Mouse (Mus musculus): ENCODE data around the gene Acaa1b. TPM values are rescaled to one million over a fixed set of nuclear protein-coding genes. Genes with fewer than 3 reads are reported as not detected.
A peak's percentile ranks its signal among the peaks of the same experiment; 100 is the strongest.

The Acaa1b gene
- 1.4 and 1.8 TPM in 2 replicates for polyA plus RNA-seq (2015; fragmentation: Nextera tagmentation; extraction: Ambion mirVana)

DNA sequence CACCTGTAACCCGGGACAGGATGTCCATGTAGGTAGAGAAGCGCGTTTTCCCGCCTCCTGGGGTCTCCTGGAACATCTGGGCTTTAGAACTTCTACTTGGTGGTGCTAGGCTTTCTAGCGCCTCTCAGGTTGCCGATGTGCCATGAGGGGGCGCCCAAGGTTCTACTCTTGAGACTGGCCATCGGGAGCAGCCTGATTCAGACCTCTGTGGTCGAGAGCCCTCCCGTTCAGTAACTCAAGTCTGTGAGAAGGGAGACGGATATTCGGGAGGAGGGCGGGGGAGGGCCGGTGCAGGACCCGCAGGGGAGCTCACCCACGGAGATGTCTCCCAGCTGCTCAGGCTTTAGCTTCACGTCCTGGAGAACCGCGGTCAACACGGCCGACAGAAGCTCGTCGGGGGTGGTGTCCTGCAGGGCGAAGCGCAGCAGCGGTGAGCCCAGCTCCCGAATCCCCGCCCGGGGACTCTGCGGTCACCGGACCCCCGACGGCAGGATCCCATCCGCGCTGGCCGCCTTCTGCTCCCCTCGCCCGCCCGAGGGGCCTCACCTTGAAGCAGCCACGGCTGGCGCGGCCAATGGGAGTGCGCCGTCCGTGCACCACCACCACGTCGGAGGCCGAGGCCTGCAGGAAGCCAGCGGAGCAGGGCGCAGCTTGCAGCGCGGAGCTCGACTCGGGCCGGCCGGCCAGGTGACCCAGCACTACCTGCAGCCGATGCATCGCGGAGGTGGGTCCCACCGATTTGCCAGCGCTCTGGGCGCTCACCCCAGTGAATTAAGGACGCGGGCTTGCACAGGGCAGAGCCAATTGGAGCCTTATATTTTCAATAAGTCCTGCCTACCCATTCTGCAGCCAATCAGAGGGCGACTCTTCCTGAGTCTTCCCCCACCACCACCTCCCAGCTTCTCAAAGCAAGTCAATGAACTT, at the start of gene Acaa1b:
Gene Acaa1b, minus strand, starts transcription at position 816 of the 924 bp plus-strand sequence.
- Histone ChIP-seq H3K27ac (no peak within 1 kb of the TSS), H3K36me3 (no peaks in the 10 kb centered on the region), H3K27me3 (peaks cover 37% of the 10 kb centered on the region), H3K4me2 (replicated peaks) (peak within 1 kb of the TSS; percentile 73), H3K9me3 (no peaks in the 10 kb centered on the region), H3K4me1 (no peaks in the 10 kb centered on the region), H3K9ac (peak within 1 kb of the TSS; percentile 54), H3K4me3 (peak within 1 kb of the TSS; percentile 56)
- 1% methylated on average over 65 of the region's 65 CpGs for WGBS
- peak; percentile 88 for ATAC-seq (ENCODE audit: low FRiP score, low read depth)

- H3K4me2 ChIP-seq (replicated peaks) = no peak overlapping the region
- no peak overlapping the region for H3K27ac ChIP-seq
- WGBS = 81% methylated on average over 2 of the region's 2 CpGs
- no peak for ATAC-seq (ENCODE audit: low FRiP score, low read depth)
- H3K27me3 ChIP-seq = no peaks in the 10 kb centered on the region
- no peak overlapping the region for H3K9ac ChIP-seq
- H3K4me3 ChIP-seq = no peak overlapping the region
- H3K9me3 ChIP-seq = peaks cover 21% of the 10 kb centered on the region
- no peaks in the 10 kb centered on the region for H3K4me1 ChIP-seq
- no peaks in the 10 kb centered on the region for H3K36me3 ChIP-seq
Observed at GRCm38 (mm10) chr9:119206666-119207065, 49.8 kb upstream of the Acaa1b start.

- ATAC-seq (ENCODE audit: low FRiP score, low read depth) = no peak
- Histone ChIP-seq H3K27me3 (no peaks in the 10 kb centered on the region), H3K4me1 (no peaks in the 10 kb centered on the region), H3K4me3 (no peak overlapping the region), H3K9me3 (peaks cover 21% of the 10 kb centered on the region), H3K27ac (no peak overlapping the region), H3K9ac (no peak overlapping the region), H3K36me3 (no peaks in the 10 kb centered on the region), H3K4me2 (replicated peaks) (no peak overlapping the region)
- 86% methylated on average over 5 of the region's 5 CpGs for WGBS
Observed at GRCm38 (mm10) chr9:119205756-119206155, 48.9 kb upstream of the Acaa1b start.

GRCm38 (mm10) chr9:119203617-119204016, 46.7 kb upstream of the Acaa1b start:
- Histone ChIP-seq H3K27ac (no peak overlapping the region), H3K4me2 (replicated peaks) (no peak overlapping the region), H3K4me1 (no peaks in the 10 kb centered on the region), H3K9me3 (peaks cover 21% of the 10 kb centered on the region), H3K27me3 (no peaks in the 10 kb centered on the region), H3K9ac (no peak overlapping the region), H3K4me3 (no peak overlapping the region), H3K36me3 (no peaks in the 10 kb centered on the region)
- 97% methylated on average over 9 of the region's 9 CpGs for WGBS
- ATAC-seq (ENCODE audit: low FRiP score, low read depth) = no peak

DNA sequence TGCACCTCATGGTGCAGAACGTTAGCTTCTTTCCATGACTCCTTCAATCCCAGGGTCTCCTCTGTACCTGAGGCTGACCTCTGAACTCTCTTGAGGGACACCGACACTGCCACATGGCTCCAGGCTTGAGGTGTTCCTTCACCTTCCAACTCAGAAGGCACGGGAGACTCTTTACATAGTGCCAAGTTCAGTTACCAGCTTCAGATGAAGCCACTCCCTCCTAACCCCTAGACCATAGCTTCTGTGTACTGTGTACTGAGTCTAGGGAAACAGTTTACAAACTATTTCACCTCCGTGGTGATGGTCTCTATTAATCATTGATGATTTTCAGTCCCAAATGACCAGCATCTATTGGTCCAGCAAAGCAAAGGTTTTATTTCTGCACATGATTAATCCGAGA, 44.8 kb upstream of the Acaa1b start:
- H3K4me2 ChIP-seq (replicated peaks) = no peak overlapping the region
- H3K4me1 ChIP-seq = no peaks in the 10 kb centered on the region
- H3K36me3 ChIP-seq = no peaks in the 10 kb centered on the region
- H3K9ac ChIP-seq = no peak overlapping the region
- ATAC-seq (ENCODE audit: low FRiP score, low read depth) = no peak
- H3K9me3 ChIP-seq = peaks cover 21% of the 10 kb centered on the region
- no peak overlapping the region for H3K27ac ChIP-seq
- no peaks in the 10 kb centered on the region for H3K27me3 ChIP-seq
- H3K4me3 ChIP-seq = no peak overlapping the region
- WGBS = 83% methylated on average over 5 of the region's 5 CpGs

DNA sequence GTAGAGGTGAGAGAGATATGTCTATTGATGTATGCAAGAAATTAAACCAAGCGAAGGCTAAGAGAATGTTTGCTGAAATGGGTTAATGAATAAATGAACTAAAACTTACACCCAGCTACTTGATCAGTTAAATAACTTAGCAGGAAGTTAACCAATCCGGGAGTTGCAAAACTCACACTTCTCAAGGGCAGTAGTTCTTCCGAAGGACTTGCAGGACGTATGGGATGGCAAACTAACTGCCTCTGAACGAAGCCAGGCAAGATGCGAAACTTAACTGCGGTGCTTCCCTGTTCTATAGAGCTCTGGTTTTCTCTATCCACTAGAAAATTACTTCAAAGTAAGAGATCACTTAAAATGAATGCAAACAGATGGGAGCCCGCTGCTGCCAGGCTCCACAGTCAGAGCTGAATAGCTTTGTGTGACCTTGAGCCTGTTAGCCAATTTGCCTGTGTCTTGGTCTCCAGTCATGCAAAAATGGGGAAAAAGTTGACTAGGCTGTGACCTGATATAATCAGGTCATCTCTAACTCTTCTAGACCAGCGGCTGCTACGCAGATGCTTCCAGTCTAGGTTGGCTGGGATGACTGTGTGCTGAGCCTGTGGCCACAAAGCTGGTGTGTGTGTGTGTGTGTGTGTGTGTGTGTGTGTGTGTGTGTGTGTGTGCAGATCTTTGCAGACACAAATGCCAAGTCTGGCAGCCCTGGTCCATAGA, 42.4 kb upstream of the Acaa1b start:
- no peak overlapping the region for H3K9ac ChIP-seq
- ATAC-seq (ENCODE audit: low FRiP score, low read depth) = no peak
- peaks cover 9% of the 10 kb centered on the region; the same call in 1 of the 2 replicates for H3K9me3 ChIP-seq
- no peaks in the 10 kb centered on the region for H3K4me1 ChIP-seq
- H3K27me3 ChIP-seq = no peaks in the 10 kb centered on the region
- no peak overlapping the region for H3K4me3 ChIP-seq
- H3K4me2 ChIP-seq (replicated peaks) = no peak overlapping the region
- H3K36me3 ChIP-seq = no peaks in the 10 kb centered on the region
- H3K27ac ChIP-seq = no peak overlapping the region
- WGBS = 75% methylated on average over 10 of the region's 10 CpGs

- Histone ChIP-seq H3K4me3 (no peak overlapping the region), H3K9me3 (no peaks in the 10 kb centered on the region), H3K4me2 (replicated peaks) (no peak overlapping the region), H3K36me3 (no peaks in the 10 kb centered on the region), H3K4me1 (no peaks in the 10 kb centered on the region), H3K27me3 (no peaks in the 10 kb centered on the region), H3K9ac (no peak overlapping the region), H3K27ac (no peak overlapping the region)
- WGBS = 37% methylated on average over 11 of the region's 11 CpGs
- ATAC-seq (ENCODE audit: low FRiP score, low read depth) = no peak
Observed at GRCm38 (mm10) chr9:119192202-119192990, 35.5 kb upstream of the Acaa1b start.

DNA sequence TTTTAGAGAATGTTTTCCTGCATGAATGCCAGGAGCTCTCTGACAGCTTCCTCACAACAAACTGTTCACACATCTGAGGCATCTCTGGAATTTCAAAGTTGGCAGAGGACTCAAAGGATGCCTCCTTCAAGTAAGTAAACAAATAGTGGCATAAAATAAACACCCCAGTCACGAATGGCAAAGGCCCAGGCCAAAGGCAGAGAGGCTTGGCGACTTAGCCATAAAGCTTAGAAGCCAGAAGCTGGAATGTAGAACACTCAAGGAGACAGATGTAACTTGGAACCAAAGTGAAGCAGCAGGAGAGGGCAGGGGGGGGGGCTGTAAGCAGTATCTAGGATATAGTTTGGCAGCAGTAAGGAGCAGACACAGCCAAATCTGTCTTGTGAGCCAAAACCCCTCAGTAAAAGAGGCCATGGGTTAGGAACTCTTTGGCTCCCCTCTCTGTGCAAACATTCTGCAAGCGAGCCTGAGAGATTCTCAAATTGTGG, 24.4 kb upstream of the Acaa1b start:
- no peak overlapping the region for H3K4me3 ChIP-seq
- H3K4me1 ChIP-seq = 0 out of 2 replicates have a peak, but pooled peaks cover 6% of the 10 kb centered on the region
- H3K27ac ChIP-seq = no peak overlapping the region
- no peak for ATAC-seq (ENCODE audit: low FRiP score, low read depth)
- H3K36me3 ChIP-seq = no peaks in the 10 kb centered on the region
- no peak overlapping the region for H3K4me2 ChIP-seq (replicated peaks)
- WGBS = 26% methylated on average over 3 of the region's 3 CpGs
- no peaks in the 10 kb centered on the region for H3K9me3 ChIP-seq
- no peaks in the 10 kb centered on the region for H3K27me3 ChIP-seq
- no peak overlapping the region for H3K9ac ChIP-seq

DNA sequence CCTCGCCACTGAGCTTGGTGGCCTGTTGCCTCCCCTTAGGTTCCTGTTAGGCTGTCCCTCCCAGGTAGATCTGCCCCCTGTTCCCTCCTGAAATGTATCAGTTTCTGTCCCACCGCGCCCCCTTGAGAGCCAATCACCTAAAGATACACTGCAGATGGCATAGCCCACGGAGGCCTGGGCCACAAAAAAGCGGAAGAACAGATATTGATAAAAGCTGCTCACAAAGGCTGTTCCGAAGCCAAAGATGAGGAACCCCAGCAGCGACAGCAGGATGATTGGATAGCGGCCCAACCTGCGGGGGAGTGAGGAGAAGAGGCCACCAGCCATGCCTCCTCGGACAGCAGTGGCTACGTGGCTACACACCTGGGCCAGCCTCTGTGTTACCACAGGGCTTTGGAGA, 22.4 kb upstream of the Acaa1b start:
- H3K4me2 ChIP-seq (replicated peaks) = no peak overlapping the region
- no peaks in the 10 kb centered on the region for H3K9me3 ChIP-seq
- WGBS = 87% methylated on average over 11 of the region's 11 CpGs
- H3K4me3 ChIP-seq = no peak overlapping the region
- no peaks in the 10 kb centered on the region for H3K27me3 ChIP-seq
- no peaks in the 10 kb centered on the region for H3K36me3 ChIP-seq
- ATAC-seq (ENCODE audit: low FRiP score, low read depth) = no peak
- no peak overlapping the region for H3K9ac ChIP-seq
- 0 out of 2 replicates have a peak, but pooled peaks cover 6% of the 10 kb centered on the region for H3K4me1 ChIP-seq
- no peak overlapping the region for H3K27ac ChIP-seq

DNA sequence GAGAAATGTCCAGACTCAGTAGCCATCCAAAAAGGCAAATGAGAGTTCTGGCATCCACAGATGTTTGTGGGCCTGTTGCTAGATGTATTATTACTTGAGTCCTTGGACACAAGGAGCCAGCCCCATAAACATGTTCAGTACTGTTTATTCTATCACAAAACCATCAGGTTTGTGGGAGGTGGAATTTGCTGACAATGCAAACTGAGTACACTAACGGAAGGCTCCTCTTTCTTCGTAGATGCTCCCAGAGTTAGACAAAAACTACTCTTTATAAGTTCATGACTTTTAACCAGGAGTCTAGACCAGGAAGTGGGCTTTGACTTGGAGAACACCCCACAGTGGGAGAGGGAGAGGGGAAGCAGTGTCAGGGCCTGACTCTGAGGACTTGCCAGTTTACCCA, 10.7 kb upstream of the Acaa1b start:
- H3K4me2 ChIP-seq (replicated peaks) = no peak overlapping the region
- no peaks in the 10 kb centered on the region for H3K9me3 ChIP-seq
- H3K4me3 ChIP-seq = no peak overlapping the region
- H3K27ac ChIP-seq = no peak overlapping the region
- no peaks in the 10 kb centered on the region for H3K4me1 ChIP-seq
- WGBS = 93% methylated on average over 2 of the region's 2 CpGs
- ATAC-seq (ENCODE audit: low FRiP score, low read depth) = no peak
- no peaks in the 10 kb centered on the region for H3K36me3 ChIP-seq
- H3K27me3 ChIP-seq = no peaks in the 10 kb centered on the region
- H3K9ac ChIP-seq = no peak overlapping the region

GRCm38 (mm10) chr9:119165548-119165947, 8.7 kb upstream of the Acaa1b start:
- Histone ChIP-seq H3K4me3 (no peak overlapping the region), H3K4me2 (replicated peaks) (no peak overlapping the region), H3K27me3 (no peaks in the 10 kb centered on the region), H3K4me1 (no peaks in the 10 kb centered on the region), H3K9me3 (no peaks in the 10 kb centered on the region), H3K27ac (no peak overlapping the region), H3K9ac (no peak overlapping the region), H3K36me3 (no peaks in the 10 kb centered on the region)
- WGBS = 93% methylated on average over 6 of the region's 6 CpGs
- ATAC-seq (ENCODE audit: low FRiP score, low read depth) = no peak

All from limb, embryonic 13.5 days (tissue).